Mouse (Mus musculus) lung, embryonic 14.5 days (tissue): ENCODE measurements around the gene C2cd2. TPM values are rescaled to one million over a fixed set of nuclear protein-coding genes. Genes with fewer than 3 reads are reported as not detected.
A peak's percentile ranks its signal among the peaks of the same experiment; 100 is the strongest.

ENCODE experiments used
- ATAC-seq: fragments of 200-750 bp; cut with Nextera tagmentation; 2 replicates; pipeline ENCODE4 v1.8.0; 2017; ENCODE audit warnings: mild to moderate bottlenecking, moderate TSS enrichment, moderate library complexity; ENCODE audit not compliant: insufficient read depth
- DNase-seq: peaks from one replicate; pipeline ENCODE4 v3.0.0-alpha.2; 2015
- H3K27ac ChIP-seq: fragments of 300-500 bp; sonication (generic); 2 replicates; pipeline ENCODE4 v1.5.1; 2014; ENCODE audit warnings: low read depth, mild to moderate bottlenecking, moderate library complexity
- H3K27me3 ChIP-seq: fragments of 300-500 bp; sonication (generic); 2 replicates; pipeline ENCODE4 v1.6.1; 2014; ENCODE audit warnings: low read length, control low read depth; ENCODE audit not compliant: insufficient read depth
- H3K36me3 ChIP-seq: fragments of 300-500 bp; sonication (generic); 2 replicates; pipeline ENCODE4 v1.6.1; 2014; ENCODE audit warnings: control low read depth; ENCODE audit not compliant: insufficient read depth
- H3K4me1 ChIP-seq: fragments of 300-500 bp; sonication (generic); 2 replicates; pipeline ENCODE4 v1.6.1; 2014; ENCODE audit warnings: antibody characterized with exemption, control low read depth; ENCODE audit not compliant: insufficient read depth
- H3K4me2 ChIP-seq: fragments of 300-500 bp; sonication (generic); 2 replicates; pipeline ENCODE4 v1.6.1; 2014; ENCODE audit warnings: mild to moderate bottlenecking
- H3K4me3 ChIP-seq: fragments of 300-500 bp; sonication (generic); 2 replicates; pipeline ENCODE4 v1.5.1; 2014; ENCODE audit warnings: low read depth, low read length
- H3K9ac ChIP-seq: fragments of 300-500 bp; sonication (generic); 2 replicates; pipeline ENCODE4 v1.6.1; 2014
- H3K9me3 ChIP-seq: fragments of 300-500 bp; sonication (generic); 2 replicates; pipeline ENCODE4 v1.6.1; 2016; ENCODE audit warnings: low read depth, low read length, control low read depth
- CTCF ChIP-seq: IDR thresholded peaks from 2 replicates; pipeline ENCODE4 v1.5.1; 2016; ENCODE audit warnings: antibody characterized with exemption, low read depth
- WGBS: fragments of 180-500 bp; shearing (Covaris S2); extraction: QIAGEN DNeasy Blood & Tissue Kit; methylation state at CpG from one replicate; pipeline ENCODE4 v1.1.7; 2014; 5-methylcytosine and 5-hydroxymethylcytosine counted together
- polyA plus RNA-seq: library from polyadenylated mRNA; unstranded; fragments of >200 nt; fragmentation: Nextera tagmentation; extraction: Ambion mirVana; gene quantifications from 2 replicates; pipeline ENCODE4 v1.2.1, GENCODE M21; 2014

The C2cd2 gene
- polyA plus RNA-seq, 1 experiment from 2014 or later = 22.7 TPM

GRCm38 (mm10) chr16:97869193-97870102 lies 93.0 kb downstream of the C2cd2 start:
- TF ChIP-seq CTCF = no peak
- Histone ChIP-seq H3K9me3 (no peaks in the 10 kb centered on the region), H3K4me3 (no peak overlapping the region), H3K9ac (no peak overlapping the region), H3K27ac (no peak overlapping the region), H3K36me3 (peaks cover 21% of the 10 kb centered on the region; the same call in 1 of the 2 replicates), H3K4me2 (no peak overlapping the region), H3K4me1 (no peaks in the 10 kb centered on the region), H3K27me3 (no peaks in the 10 kb centered on the region)
- WGBS = 67% methylated on average over 6 of the region's 6 CpGs
- no peak for DNase-seq
- ATAC-seq = no peak

- ATAC-seq (no peak), DNase-seq (no peak)
- 76% methylated on average over 3 of the region's 3 CpGs for WGBS
- Histone ChIP-seq H3K4me1 (no peaks in the 10 kb centered on the region), H3K27ac (no peak overlapping the region), H3K4me3 (no peak overlapping the region), H3K4me2 (no peak overlapping the region), H3K36me3 (peaks cover 23% of the 10 kb centered on the region; the same call in 1 of the 2 replicates), H3K27me3 (no peaks in the 10 kb centered on the region), H3K9me3 (no peaks in the 10 kb centered on the region), H3K9ac (no peak overlapping the region)
- TF ChIP-seq CTCF = no peak
Observed at GRCm38 (mm10) chr16:97863932-97864467, 98.4 kb downstream of the C2cd2 start.

GRCm38 (mm10) chr16:97856050-97856449 lies 106.3 kb downstream of the C2cd2 start:
- H3K4me1 ChIP-seq = no peaks in the 10 kb centered on the region

GRCm38 (mm10) chr16:97851741-97852319 lies 110.6 kb downstream of the C2cd2 start, which contains the start of gene Prdm15:
Gene Prdm15 (minus strand): TSS chr16:97851850.
- Histone ChIP-seq H3K27me3 (no peaks in the 10 kb centered on the region), H3K4me2 (peak within 1 kb of the TSS; percentile 81), H3K9me3 (no peaks in the 10 kb centered on the region), H3K4me3 (peak within 1 kb of the TSS; percentile 87), H3K36me3 (peaks cover 16% of the 10 kb centered on the region; the same call in 1 of the 2 replicates), H3K4me1 (0 out of 2 replicates have a peak, but pooled peaks cover 4% of the 10 kb centered on the region), H3K27ac (peak within 1 kb of the TSS; percentile 99), H3K9ac (peak within 1 kb of the TSS; percentile 98)
- DNase-seq = peak; percentile 92
- under 1% methylated on average over 31 of the region's 31 CpGs for WGBS
- ATAC-seq = peak; percentile 88
- TF ChIP-seq CTCF = no peak

More at GRCm38 (mm10) chr16:97856050-97856449, 106.3 kb downstream of the C2cd2 start:
- H3K27ac ChIP-seq = no peak overlapping the region
- H3K36me3 ChIP-seq = peaks cover 14% of the 10 kb centered on the region; the same call in 1 of the 2 replicates
- no peak for TF ChIP-seq CTCF
- DNase-seq = no peak
- no peak overlapping the region for H3K4me2 ChIP-seq
- ATAC-seq = no peak
- no peak overlapping the region for H3K4me3 ChIP-seq
- H3K27me3 ChIP-seq = no peaks in the 10 kb centered on the region
- no peak overlapping the region for H3K9ac ChIP-seq
- H3K9me3 ChIP-seq = no peaks in the 10 kb centered on the region

GRCm38 (mm10) chr16:97851061-97851740 lies 111.2 kb downstream of the C2cd2 start:
- peaks cover 23% of the 10 kb centered on the region; the same call in 1 of the 2 replicates for H3K36me3 ChIP-seq
- peak; percentile 95 for ATAC-seq
- no peaks in the 10 kb centered on the region for H3K9me3 ChIP-seq
- H3K27ac ChIP-seq = peak overlapping the region; percentile 99
- peak overlapping the region; percentile 81 for H3K4me2 ChIP-seq
- 0 out of 2 replicates have a peak, but pooled peaks cover 4% of the 10 kb centered on the region for H3K4me1 ChIP-seq
- peak overlapping the region; percentile 87 for H3K4me3 ChIP-seq
- no peaks in the 10 kb centered on the region for H3K27me3 ChIP-seq
- peak overlapping the region; percentile 98 for H3K9ac ChIP-seq
- no peak for TF ChIP-seq CTCF
- DNase-seq = peak; percentile 91
- under 1% methylated on average over 77 of the region's 77 CpGs for WGBS

GRCm38 (mm10) chr16:97850667-97851060 lies 111.7 kb downstream of the C2cd2 start:
- H3K4me2 ChIP-seq = peak overlapping the region; percentile 81
- H3K27me3 ChIP-seq = no peaks in the 10 kb centered on the region
- H3K27ac ChIP-seq = peak overlapping the region; percentile 99
- H3K4me1 ChIP-seq = 0 out of 2 replicates have a peak, but pooled peaks cover 4% of the 10 kb centered on the region
- peak overlapping the region; percentile 87 for H3K4me3 ChIP-seq
- peak; percentile 61 for DNase-seq
- H3K36me3 ChIP-seq = peaks cover 28% of the 10 kb centered on the region; the same call in 1 of the 2 replicates
- H3K9me3 ChIP-seq = no peaks in the 10 kb centered on the region
- peak overlapping the region; percentile 98 for H3K9ac ChIP-seq
- WGBS = under 1% methylated on average over 11 of the region's 11 CpGs
- peak; percentile 62 for ATAC-seq
- no peak for TF ChIP-seq CTCF
